Mouse (Mus musculus): Measurements from ENCODE around the gene Asnsd1. TPM values are rescaled to one million over a fixed set of nuclear protein-coding genes. Genes with fewer than 3 reads are reported as not detected.
"Not testable (repeated sequence)": the region's sequence is repeated elsewhere in the genome, so short reads cannot be mapped to it uniquely, and the experiment has no call there.

Asnsd1 gene
- polyA plus RNA-seq, 1 experiment from 2014 or later, result 64.1 TPM

GRCm38 (mm10) chr1:53335465-53335864, 17.1 kb downstream of the Asnsd1 start:
- ATAC-seq (ENCODE audit: low FRiP score, low TSS enrichment), result no peak

GRCm38 (mm10) chr1:53333527-53333926, 19.0 kb downstream of the Asnsd1 start:
- H3K27me3 ChIP-seq (ENCODE audit: insufficient read depth, low read length); H3K4me1 ChIP-seq (ENCODE audit: insufficient read depth, low read length); H3K9ac ChIP-seq (replicated peaks; ENCODE audit: low read length); H3K36me3 ChIP-seq (ENCODE audit: insufficient read depth, low read length); H3K9me3 ChIP-seq (ENCODE audit: low read length); H3K27ac ChIP-seq (ENCODE audit: low read length); H3K4me3 ChIP-seq (ENCODE audit: low read length); H3K4me2 ChIP-seq (replicated peaks; ENCODE audit: low read depth, low read length); ATAC-seq (ENCODE audit: low FRiP score, low TSS enrichment): not testable (repeated sequence)
- WGBS, result 82% methylated on average over 5 of the region's 5 CpGs

More at GRCm38 (mm10) chr1:53335465-53335864, 17.1 kb downstream of the Asnsd1 start:
- Histone ChIP-seq H3K27ac (ENCODE audit: low read length) (no peak overlapping the region), H3K4me2 (replicated peaks; ENCODE audit: low read depth, low read length) (no peak overlapping the region), H3K36me3 (ENCODE audit: insufficient read depth, low read length) (no peaks in the 10 kb centered on the region), H3K4me1 (ENCODE audit: insufficient read depth, low read length) (no peaks in the 10 kb centered on the region), H3K9ac (replicated peaks; ENCODE audit: low read length) (no peak overlapping the region), H3K9me3 (ENCODE audit: low read length) (0 out of 2 replicates have a peak, but pooled peaks cover under 1% of the 10 kb centered on the region), H3K27me3 (ENCODE audit: insufficient read depth, low read length) (no peaks in the 10 kb centered on the region), H3K4me3 (ENCODE audit: low read length) (no peak overlapping the region)

DNA sequence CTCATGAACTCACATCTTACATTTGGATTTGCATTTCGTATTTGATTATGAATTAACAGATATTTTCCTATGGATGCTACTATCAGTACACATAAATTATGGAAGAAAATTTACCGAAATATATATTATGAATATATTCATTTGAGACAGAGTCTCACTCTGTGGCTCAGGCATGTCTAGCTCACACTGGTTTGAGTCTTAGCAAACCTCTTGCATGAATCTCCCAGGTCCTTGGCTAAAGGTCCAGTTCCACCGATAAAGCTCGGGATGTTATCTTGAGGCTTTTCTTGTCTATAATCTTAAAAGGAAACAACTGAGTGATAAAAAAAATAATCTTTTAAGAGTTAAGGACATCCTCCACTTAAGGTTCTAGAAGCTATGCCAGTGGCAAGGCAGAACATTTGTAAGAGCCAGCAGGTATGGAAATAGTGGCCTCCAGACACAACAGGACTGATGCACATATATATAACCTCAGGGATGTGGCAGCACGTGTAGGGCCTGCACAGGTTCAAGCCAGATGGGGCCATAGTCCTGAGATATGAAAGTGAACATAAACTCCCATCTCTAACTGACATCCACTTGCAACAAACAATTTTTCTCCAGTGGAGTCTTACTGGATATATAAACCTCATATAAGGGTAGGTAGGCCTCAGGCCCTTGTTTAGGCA, 27.6 kb downstream of the Asnsd1 start:
- ATAC-seq (ENCODE audit: low FRiP score, low TSS enrichment), result no peak
- 89% methylated on average over 5 of the region's 5 CpGs for WGBS
- Histone ChIP-seq H3K27ac (ENCODE audit: low read length) (no peak overlapping the region), H3K4me3 (ENCODE audit: low read length) (no peak overlapping the region), H3K27me3 (ENCODE audit: insufficient read depth, low read length) (no peaks in the 10 kb centered on the region), H3K9me3 (ENCODE audit: low read length) (no peaks in the 10 kb centered on the region), H3K9ac (replicated peaks; ENCODE audit: low read length) (no peak overlapping the region), H3K36me3 (ENCODE audit: insufficient read depth, low read length) (no peaks in the 10 kb centered on the region), H3K4me2 (replicated peaks; ENCODE audit: low read depth, low read length) (no peak overlapping the region), H3K4me1 (ENCODE audit: insufficient read depth, low read length) (no peaks in the 10 kb centered on the region)

- Histone ChIP-seq H3K9ac (replicated peaks; ENCODE audit: low read length) (no peak overlapping the region), H3K27ac (ENCODE audit: low read length) (no peak overlapping the region), H3K36me3 (ENCODE audit: insufficient read depth, low read length) (no peaks in the 10 kb centered on the region), H3K4me1 (ENCODE audit: insufficient read depth, low read length) (no peaks in the 10 kb centered on the region), H3K4me3 (ENCODE audit: low read length) (no peak overlapping the region), H3K4me2 (replicated peaks; ENCODE audit: low read depth, low read length) (no peak overlapping the region), H3K9me3 (ENCODE audit: low read length) (no peaks in the 10 kb centered on the region), H3K27me3 (ENCODE audit: insufficient read depth, low read length) (no peaks in the 10 kb centered on the region)
- ATAC-seq (ENCODE audit: low FRiP score, low TSS enrichment), result no peak
- 90% methylated on average over 1 of the region's 1 CpGs for WGBS
Measured at GRCm38 (mm10) chr1:53324277-53324676, 28.3 kb downstream of the Asnsd1 start.

DNA sequence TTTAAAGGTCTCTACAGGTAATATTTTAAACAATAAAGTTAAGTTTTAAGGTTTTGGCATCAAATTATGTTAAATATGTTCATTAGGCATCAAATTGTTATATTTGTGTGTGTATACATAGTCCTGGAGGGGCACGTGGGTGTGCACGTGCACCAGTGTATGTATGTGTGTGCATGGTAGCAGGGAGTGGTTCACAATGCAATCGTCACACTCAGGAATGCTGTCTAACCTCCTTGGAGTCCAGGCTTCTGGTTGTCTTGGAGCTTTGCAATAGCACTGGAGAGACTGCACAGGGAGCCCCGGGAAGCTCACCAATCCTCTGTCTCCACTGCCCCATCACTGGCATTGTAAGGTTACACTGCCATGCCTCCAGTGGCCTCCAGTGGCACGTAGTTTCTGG, 29.3 kb downstream of the Asnsd1 start:
- Histone ChIP-seq H3K9me3 (ENCODE audit: low read length) (no peaks in the 10 kb centered on the region), H3K27me3 (ENCODE audit: insufficient read depth, low read length) (no peaks in the 10 kb centered on the region), H3K4me2 (replicated peaks; ENCODE audit: low read depth, low read length) (no peak overlapping the region), H3K27ac (ENCODE audit: low read length) (no peak overlapping the region), H3K4me3 (ENCODE audit: low read length) (no peak overlapping the region), H3K36me3 (ENCODE audit: insufficient read depth, low read length) (0 out of 2 replicates have a peak, but pooled peaks cover 3% of the 10 kb centered on the region), H3K9ac (replicated peaks; ENCODE audit: low read length) (no peak overlapping the region), H3K4me1 (ENCODE audit: insufficient read depth, low read length) (no peaks in the 10 kb centered on the region)
- ATAC-seq (ENCODE audit: low FRiP score, low TSS enrichment), result no peak
- WGBS, result 85% methylated on average over 5 of the region's 5 CpGs

DNA sequence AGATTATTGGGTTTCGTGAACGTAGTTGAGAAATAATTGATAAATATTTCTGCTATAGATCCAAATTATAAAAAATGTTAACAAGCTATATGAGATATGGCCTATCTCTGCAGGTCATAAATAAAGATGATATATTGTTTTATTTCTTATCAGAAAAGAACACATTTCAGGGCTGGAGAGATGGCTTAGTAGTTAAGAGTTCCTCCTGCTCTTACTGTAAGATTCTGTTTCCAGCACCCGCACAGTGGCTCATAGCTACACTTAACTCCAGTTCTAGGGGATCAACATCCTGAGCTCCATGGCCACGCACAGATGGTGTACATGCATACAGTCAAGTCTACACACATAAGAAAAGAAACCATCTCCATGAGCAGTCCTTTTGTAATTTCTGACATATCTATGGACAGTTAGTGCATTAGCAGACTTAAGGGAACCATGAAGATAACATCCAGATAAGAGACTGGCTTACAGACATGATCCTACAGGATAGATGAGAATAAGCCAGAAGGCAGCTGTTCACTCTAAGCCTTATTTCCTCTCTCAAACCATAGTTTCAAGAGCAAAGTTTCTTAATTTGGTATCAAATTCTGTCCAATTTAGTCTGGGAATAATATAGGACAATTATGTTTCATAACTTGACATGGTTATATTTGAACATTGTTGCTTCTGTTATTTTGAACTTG, 30.7 kb downstream of the Asnsd1 start:
- Histone ChIP-seq H3K9ac (replicated peaks; ENCODE audit: low read length) (no peak overlapping the region), H3K4me1 (ENCODE audit: insufficient read depth, low read length) (no peaks in the 10 kb centered on the region), H3K27ac (ENCODE audit: low read length) (no peak overlapping the region), H3K36me3 (ENCODE audit: insufficient read depth, low read length) (peaks cover 8% of the 10 kb centered on the region), H3K27me3 (ENCODE audit: insufficient read depth, low read length) (no peaks in the 10 kb centered on the region), H3K4me3 (ENCODE audit: low read length) (no peak overlapping the region), H3K9me3 (ENCODE audit: low read length) (no peaks in the 10 kb centered on the region), H3K4me2 (replicated peaks; ENCODE audit: low read depth, low read length) (no peak overlapping the region)
- WGBS, result 93% methylated on average over 4 of the region's 4 CpGs
- no peak for ATAC-seq (ENCODE audit: low FRiP score, low TSS enrichment)

- Histone ChIP-seq H3K27me3 (ENCODE audit: insufficient read depth, low read length) (no peaks in the 10 kb centered on the region), H3K4me3 (ENCODE audit: low read length) (peak within 1 kb of the TSS; percentile 76), H3K9ac (replicated peaks; ENCODE audit: low read length) (peak within 1 kb of the TSS; percentile 89), H3K4me1 (ENCODE audit: insufficient read depth, low read length) (peaks cover 7% of the 10 kb centered on the region; the same call in 1 of the 2 replicates), H3K9me3 (ENCODE audit: low read length) (no peaks in the 10 kb centered on the region), H3K4me2 (replicated peaks; ENCODE audit: low read depth, low read length) (peak within 1 kb of the TSS; percentile 71), H3K27ac (ENCODE audit: low read length) (peak within 1 kb of the TSS; percentile 94), H3K36me3 (ENCODE audit: insufficient read depth, low read length) (peaks cover 6% of the 10 kb centered on the region)
- ATAC-seq (ENCODE audit: low FRiP score, low TSS enrichment), result peak; percentile 98
- 3% methylated on average over 27 of the region's 27 CpGs for WGBS
Measured at GRCm38 (mm10) chr1:53312989-53313967, 39.3 kb downstream of the Asnsd1 start, which contains the start of gene Osgepl1. Osgepl1 (plus strand) TSS chr1:53313624.

DNA sequence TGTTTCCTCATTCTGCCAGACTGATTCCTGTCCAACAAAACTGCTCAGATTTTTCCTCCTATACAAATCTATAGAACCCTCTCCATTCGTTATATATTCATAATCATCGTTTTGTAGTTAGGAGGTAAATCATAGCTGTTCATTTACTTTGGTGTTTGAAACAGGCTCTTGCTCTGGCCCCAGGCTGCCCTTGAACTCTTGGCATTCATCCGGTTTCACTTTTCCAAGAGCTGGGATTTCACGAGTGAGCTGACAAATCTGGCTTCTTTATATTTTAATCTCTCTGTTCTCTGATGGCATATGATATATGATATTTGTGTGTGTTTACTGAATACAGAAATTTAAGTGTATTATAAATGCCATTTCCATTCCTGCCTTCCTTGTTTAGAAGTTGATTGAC, 52.0 kb downstream of the Asnsd1 start:
- no peak for ATAC-seq (ENCODE audit: low FRiP score, low TSS enrichment)

GRCm38 (mm10) chr1:53296581-53297383, 55.8 kb downstream of the Asnsd1 start, which contains the start of the genes Pms1, Ormdl1 and Gm28778:
Pms1 (minus strand) TSS chr1:53297018.
Ormdl1 (plus strand) TSS chr1:53297095.
Gm28778 (plus strand) TSS chr1:53297111.
- WGBS, result 1% methylated on average over 66 of the region's 66 CpGs
- peaks cover 2% of the 10 kb centered on the region; the same call in 1 of the 2 replicates for H3K36me3 ChIP-seq (ENCODE audit: insufficient read depth, low read length)

More for the DNA sequence above, 52.0 kb downstream of the Asnsd1 start:
- Histone ChIP-seq H3K27me3 (ENCODE audit: insufficient read depth, low read length) (no peaks in the 10 kb centered on the region), H3K36me3 (ENCODE audit: insufficient read depth, low read length) (peaks cover 2% of the 10 kb centered on the region; the same call in 1 of the 2 replicates), H3K4me3 (ENCODE audit: low read length) (no peak overlapping the region), H3K9me3 (ENCODE audit: low read length) (no peaks in the 10 kb centered on the region), H3K4me1 (ENCODE audit: insufficient read depth, low read length) (peaks cover 8% of the 10 kb centered on the region), H3K9ac (replicated peaks; ENCODE audit: low read length) (no peak overlapping the region), H3K27ac (ENCODE audit: low read length) (no peak overlapping the region), H3K4me2 (replicated peaks; ENCODE audit: low read depth, low read length) (no peak overlapping the region)
- WGBS, result 81% methylated on average over 4 of the region's 4 CpGs

More at GRCm38 (mm10) chr1:53296581-53297383, 55.8 kb downstream of the Asnsd1 start, which contains the start of the genes Pms1, Ormdl1 and Gm28778:
- Histone ChIP-seq H3K9me3 (ENCODE audit: low read length) (no peaks in the 10 kb centered on the region), H3K4me1 (ENCODE audit: insufficient read depth, low read length) (peaks cover 8% of the 10 kb centered on the region), H3K9ac (replicated peaks; ENCODE audit: low read length) (peak within 1 kb of the TSS; percentile 91), H3K27ac (ENCODE audit: low read length) (peak within 1 kb of the TSS; percentile 87), H3K4me3 (ENCODE audit: low read length) (peak within 1 kb of the TSS; percentile 81), H3K4me2 (replicated peaks; ENCODE audit: low read depth, low read length) (peak within 1 kb of the TSS; percentile 69), H3K27me3 (ENCODE audit: insufficient read depth, low read length) (no peaks in the 10 kb centered on the region)
- ATAC-seq (ENCODE audit: low FRiP score, low TSS enrichment), result peak; percentile 100

Measured in kidney, embryonic 16.5 days (tissue).